Mouse (Mus musculus) neural tube, embryonic 14.5 days (tissue): ENCODE results near the gene Nxn. TPM values are rescaled to one million over a fixed set of nuclear protein-coding genes. Genes with fewer than 3 reads are reported as not detected.

Source experiments
- ATAC-seq: fragments of 200-750 bp; cut with Nextera tagmentation; 2 replicates; pipeline ENCODE4 v1.8.0; 2017; ENCODE audit warnings: low read depth, mild to moderate bottlenecking, moderate TSS enrichment, moderate library complexity
- H3K27ac ChIP-seq: fragments of 300-500 bp; sonication (generic); 2 replicates; pipeline ENCODE4 v1.5.1; 2014; ENCODE audit warnings: low read depth, mild to moderate bottlenecking, control low read depth, low read length, moderate library complexity, mixed read lengths
- H3K27me3 ChIP-seq: fragments of 300-500 bp; sonication (generic); 2 replicates; pipeline ENCODE4 v1.6.1; 2014; ENCODE audit warnings: low read length; ENCODE audit not compliant: control insufficient read depth, insufficient read depth
- H3K36me3 ChIP-seq: fragments of 300-500 bp; sonication (generic); 2 replicates; pipeline ENCODE4 v1.6.1; 2014; ENCODE audit warnings: low read length, mixed read lengths; ENCODE audit not compliant: control insufficient read depth, insufficient read depth
- H3K4me1 ChIP-seq: fragments of 300-500 bp; sonication (generic); 2 replicates; pipeline ENCODE4 v1.6.1; 2014; ENCODE audit warnings: low read length; ENCODE audit not compliant: control insufficient read depth, insufficient read depth
- H3K4me2 ChIP-seq: fragments of 300-500 bp; sonication (generic); 2 replicates; pipeline ENCODE4 v1.6.1; 2014; ENCODE audit warnings: mild to moderate bottlenecking, low read depth, low read length, control low read depth
- H3K4me3 ChIP-seq: fragments of 300-500 bp; sonication (generic); 2 replicates; pipeline ENCODE4 v1.5.1; 2014; ENCODE audit warnings: low read depth, low read length, control low read depth, mixed read lengths
- H3K9ac ChIP-seq: fragments of 300-500 bp; sonication (generic); replicated peaks from 2 replicates; pipeline ENCODE4 v1.6.1; 2014; ENCODE audit warnings: low read depth, mild to moderate bottlenecking, control low read depth, low read length, mixed read lengths
- H3K9me3 ChIP-seq: fragments of 300-500 bp; sonication (generic); 2 replicates; pipeline ENCODE4 v1.6.1; 2016; ENCODE audit warnings: low read length; ENCODE audit not compliant: control insufficient read depth
- WGBS: fragments of 180-500 bp; shearing (Covaris S2); extraction: QIAGEN DNeasy Blood & Tissue Kit; methylation state at CpG from one replicate; pipeline ENCODE4 v1.1.7; 2014; 5-methylcytosine and 5-hydroxymethylcytosine counted together
- polyA plus RNA-seq: library from polyadenylated mRNA; unstranded; fragments of >200 nt; fragmentation: Nextera tagmentation; extraction: Ambion mirVana; gene quantifications from 2 replicates; pipeline ENCODE4 v1.2.1, GENCODE M21; 2014

The Nxn gene
- polyA plus RNA-seq, 1 experiment from 2014 or later: 23.5 TPM

- H3K9me3 ChIP-seq: no peaks in the 10 kb centered on the region
- H3K4me1 ChIP-seq: peaks cover 16% of the 10 kb centered on the region
- H3K27me3 ChIP-seq: no peaks in the 10 kb centered on the region
- H3K4me3 ChIP-seq: no peak overlapping the region
- no peak overlapping the region for H3K9ac ChIP-seq
- WGBS: 53% methylated on average over 9 of the region's 9 CpGs
- no peak for ATAC-seq
- H3K27ac ChIP-seq: no peak overlapping the region
- no peak overlapping the region for H3K4me2 ChIP-seq
- no peaks in the 10 kb centered on the region for H3K36me3 ChIP-seq
Measured at GRCm38 (mm10) chr11:76324207-76324606, 74.7 kb downstream of the Nxn start.

DNA sequence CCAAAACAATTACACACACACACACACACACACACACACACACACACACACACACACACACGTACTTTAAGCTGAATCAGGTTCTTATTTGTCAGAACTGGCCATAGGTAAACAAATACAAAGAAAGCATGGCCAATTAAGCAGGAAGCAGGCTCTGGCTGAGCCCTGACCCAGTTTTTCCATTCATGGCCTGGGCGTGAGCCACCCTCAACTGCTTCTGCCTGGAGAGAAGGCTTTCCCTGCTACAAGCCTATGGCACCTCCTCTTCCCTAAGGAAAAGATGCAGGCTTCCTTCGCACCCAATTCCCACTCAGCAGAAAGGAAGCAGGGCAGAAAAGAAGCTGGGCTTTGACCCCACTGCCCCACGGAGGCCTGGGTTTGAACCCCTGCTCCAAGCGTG lies 76.0 kb downstream of the Nxn start:
- Histone ChIP-seq H3K4me3 (no peak overlapping the region), H3K27me3 (no peaks in the 10 kb centered on the region), H3K9me3 (no peaks in the 10 kb centered on the region), H3K4me1 (peaks cover 9% of the 10 kb centered on the region), H3K9ac (no peak overlapping the region), H3K36me3 (no peaks in the 10 kb centered on the region), H3K27ac (no peak overlapping the region), H3K4me2 (no peak overlapping the region)
- ATAC-seq: no peak
- WGBS: 83% methylated on average over 5 of the region's 5 CpGs

GRCm38 (mm10) chr11:76322081-76322480 lies 76.9 kb downstream of the Nxn start:
- ATAC-seq: no peak
- Histone ChIP-seq H3K4me2 (no peak overlapping the region), H3K27ac (no peak overlapping the region), H3K27me3 (no peaks in the 10 kb centered on the region), H3K4me1 (peaks cover 7% of the 10 kb centered on the region; the same call in 1 of the 2 replicates), H3K9ac (no peak overlapping the region), H3K9me3 (no peaks in the 10 kb centered on the region), H3K4me3 (no peak overlapping the region), H3K36me3 (no peaks in the 10 kb centered on the region)
- 86% methylated on average over 1 of the region's 1 CpGs for WGBS

- Histone ChIP-seq H3K4me1 (peaks cover 7% of the 10 kb centered on the region; the same call in 1 of the 2 replicates), H3K4me3 (no peak overlapping the region), H3K9me3 (no peaks in the 10 kb centered on the region), H3K27me3 (no peaks in the 10 kb centered on the region), H3K4me2 (no peak overlapping the region), H3K36me3 (no peaks in the 10 kb centered on the region), H3K9ac (no peak overlapping the region), H3K27ac (no peak overlapping the region)
- ATAC-seq: no peak
- WGBS: 82% methylated on average over 9 of the region's 9 CpGs
Measured at GRCm38 (mm10) chr11:76320475-76320874, 78.5 kb downstream of the Nxn start.

DNA sequence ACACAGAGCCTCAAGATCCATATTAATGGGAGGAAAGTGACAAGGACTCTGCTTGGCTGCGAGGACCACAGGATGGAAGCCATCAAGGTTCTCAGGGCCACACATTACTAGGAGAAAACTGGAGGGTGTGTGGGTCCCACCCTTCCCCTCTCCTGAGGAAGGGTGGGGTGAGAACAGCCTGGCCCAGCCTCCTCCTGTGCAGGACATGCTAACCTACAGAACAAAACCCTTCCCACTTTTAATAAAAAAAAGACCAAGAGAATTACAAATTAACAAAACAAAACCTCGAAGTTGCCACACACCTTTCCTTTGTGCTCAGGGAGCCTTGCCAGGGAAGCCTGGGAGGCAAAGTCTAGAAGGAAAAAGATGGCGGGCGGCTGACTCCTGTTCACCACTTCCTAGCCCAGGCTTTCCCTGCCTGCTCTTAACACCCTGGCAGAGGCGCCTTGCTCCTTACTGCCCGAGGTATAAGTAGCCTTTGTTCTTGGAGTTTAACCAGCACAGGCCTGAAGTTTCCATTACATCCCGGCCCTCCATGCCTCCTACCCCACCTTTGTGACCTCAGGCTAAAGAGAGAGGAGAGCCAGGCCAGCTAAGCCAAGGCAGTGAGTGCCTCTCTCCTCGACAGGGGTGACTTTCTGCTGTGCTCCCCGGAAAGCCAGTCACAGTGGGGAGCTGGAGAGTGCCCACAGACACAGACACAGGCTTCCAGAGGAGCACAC lies 79.1 kb downstream of the Nxn start:
- H3K9me3 ChIP-seq: no peaks in the 10 kb centered on the region
- H3K4me3 ChIP-seq: no peak overlapping the region
- H3K4me2 ChIP-seq: no peak overlapping the region
- H3K4me1 ChIP-seq: 0 out of 2 replicates have a peak, but pooled peaks cover 7% of the 10 kb centered on the region
- no peak overlapping the region for H3K9ac ChIP-seq
- H3K27me3 ChIP-seq: no peaks in the 10 kb centered on the region
- ATAC-seq: no peak
- WGBS: 73% methylated on average over 9 of the region's 9 CpGs
- H3K36me3 ChIP-seq: no peaks in the 10 kb centered on the region
- no peak overlapping the region for H3K27ac ChIP-seq

DNA sequence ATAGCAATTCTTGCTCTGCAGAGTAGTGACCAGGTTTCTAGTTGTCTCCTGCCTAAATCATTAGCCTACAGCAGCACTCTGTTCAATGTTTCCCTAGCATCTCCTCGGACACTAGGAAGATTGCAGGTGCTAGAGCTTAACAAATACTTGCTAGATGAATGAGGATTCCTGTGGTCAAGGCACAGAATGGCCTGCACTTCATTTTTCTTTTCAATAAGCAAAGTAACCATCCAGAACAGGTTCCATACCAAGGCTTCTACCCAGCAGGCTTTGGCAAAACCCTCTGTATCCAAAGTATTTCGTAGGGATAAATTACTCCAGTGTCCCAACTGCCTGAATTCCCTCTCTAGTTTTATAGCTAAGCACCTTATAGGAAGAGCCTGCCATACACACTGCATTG lies 81.0 kb downstream of the Nxn start:
- Histone ChIP-seq H3K9ac (no peak overlapping the region), H3K36me3 (no peaks in the 10 kb centered on the region), H3K27ac (no peak overlapping the region), H3K4me3 (no peak overlapping the region), H3K4me2 (no peak overlapping the region), H3K9me3 (no peaks in the 10 kb centered on the region), H3K27me3 (no peaks in the 10 kb centered on the region), H3K4me1 (no peaks in the 10 kb centered on the region)
- ATAC-seq: no peak
- WGBS: 65% methylated on average over 2 of the region's 2 CpGs

GRCm38 (mm10) chr11:76315785-76316444 lies 83.0 kb downstream of the Nxn start:
- Histone ChIP-seq H3K36me3 (no peaks in the 10 kb centered on the region), H3K4me1 (peaks cover 8% of the 10 kb centered on the region), H3K27me3 (no peaks in the 10 kb centered on the region), H3K4me2 (no peak overlapping the region), H3K9me3 (no peaks in the 10 kb centered on the region), H3K9ac (no peak overlapping the region), H3K27ac (no peak overlapping the region), H3K4me3 (no peak overlapping the region)
- WGBS: 93% methylated on average over 5 of the region's 5 CpGs
- ATAC-seq: no peak

GRCm38 (mm10) chr11:76314741-76315140 lies 84.2 kb downstream of the Nxn start:
- H3K9me3 ChIP-seq: no peaks in the 10 kb centered on the region
- H3K27me3 ChIP-seq: no peaks in the 10 kb centered on the region
- H3K36me3 ChIP-seq: no peaks in the 10 kb centered on the region
- no peak overlapping the region for H3K9ac ChIP-seq
- peaks cover 8% of the 10 kb centered on the region for H3K4me1 ChIP-seq
- H3K27ac ChIP-seq: no peak overlapping the region
- no peak overlapping the region for H3K4me2 ChIP-seq
- ATAC-seq: no peak
- 85% methylated on average over 4 of the region's 4 CpGs for WGBS
- no peak overlapping the region for H3K4me3 ChIP-seq

DNA sequence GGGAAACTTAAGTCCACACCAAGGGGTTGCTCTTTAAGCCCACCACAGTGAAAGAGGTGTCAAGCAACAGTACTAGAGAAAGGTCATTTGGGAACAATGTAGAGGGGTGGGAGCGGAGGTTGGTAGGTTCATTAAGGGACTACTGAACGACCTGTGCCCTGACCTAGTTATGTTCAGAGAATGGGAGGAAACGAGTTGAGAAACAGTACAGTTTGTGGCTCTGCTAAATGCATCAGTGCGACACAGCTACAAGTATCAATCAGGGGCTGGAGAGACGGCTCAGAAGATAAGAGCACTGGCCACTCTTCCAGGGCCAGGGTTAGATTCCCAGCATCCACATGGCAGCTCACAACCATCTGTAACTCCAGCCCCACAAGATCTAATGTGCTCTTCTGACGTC lies 84.8 kb downstream of the Nxn start:
- Histone ChIP-seq H3K4me1 (peaks cover 8% of the 10 kb centered on the region), H3K9ac (no peak overlapping the region), H3K36me3 (no peaks in the 10 kb centered on the region), H3K27ac (no peak overlapping the region), H3K9me3 (no peaks in the 10 kb centered on the region), H3K27me3 (no peaks in the 10 kb centered on the region), H3K4me2 (no peak overlapping the region), H3K4me3 (no peak overlapping the region)
- WGBS: 77% methylated on average over 6 of the region's 6 CpGs
- no peak for ATAC-seq
